Mouse (Mus musculus) granulocyte monocyte progenitor cell, adult 5-6 weeks (primary cell): ENCODE results near the gene Nop53. TPM values are rescaled to one million over a fixed set of nuclear protein-coding genes. Genes with fewer than 3 reads are reported as not detected.

Experiments used
- ATAC-seq: replicated peaks from 2 replicates; pipeline ENCODE4 v1.8.0; 2016; ENCODE audit warnings: mild to moderate bottlenecking, moderate TSS enrichment, inconsistent platforms; ENCODE audit not compliant: poor library complexity, severe bottlenecking
- total RNA-seq, 2 experiments: library from RNA; stranded (forward) in 1 of 2; stranded (reverse) in 1 of 2; fragments of 200-712, 200-1000 nt in 1 of 2; fragments of >200 nt in 1 of 2; fragmentation: Nextera tagmentation in 1 of 2; gene quantifications; 2 replicates each; pipeline ENCODE4 v1.2.3; 2014 to 2017

Gene Nop53
- total RNA-seq, 2 experiments from 2014 or later = 70.6 to 186 TPM

DNA sequence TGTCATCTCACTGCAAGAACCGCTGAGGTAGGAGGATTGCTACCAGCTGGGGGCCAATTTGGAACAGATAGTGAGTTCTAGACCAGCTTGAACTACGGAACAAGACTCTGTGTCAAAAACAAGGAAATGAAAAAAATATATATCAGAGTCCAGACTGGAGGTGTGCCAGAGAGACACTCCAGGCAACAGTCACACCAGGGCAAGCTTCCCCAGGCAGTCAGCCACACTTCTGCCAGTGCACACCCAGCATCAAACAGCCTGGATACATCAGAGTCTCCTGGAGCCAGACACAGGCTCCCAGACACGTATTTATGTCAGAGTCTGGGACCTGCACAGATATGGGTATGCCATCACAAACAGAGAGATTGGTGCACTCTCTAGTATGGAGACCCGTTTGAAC lies 15.4 kb upstream of the Nop53 start:
- no peak for ATAC-seq

DNA sequence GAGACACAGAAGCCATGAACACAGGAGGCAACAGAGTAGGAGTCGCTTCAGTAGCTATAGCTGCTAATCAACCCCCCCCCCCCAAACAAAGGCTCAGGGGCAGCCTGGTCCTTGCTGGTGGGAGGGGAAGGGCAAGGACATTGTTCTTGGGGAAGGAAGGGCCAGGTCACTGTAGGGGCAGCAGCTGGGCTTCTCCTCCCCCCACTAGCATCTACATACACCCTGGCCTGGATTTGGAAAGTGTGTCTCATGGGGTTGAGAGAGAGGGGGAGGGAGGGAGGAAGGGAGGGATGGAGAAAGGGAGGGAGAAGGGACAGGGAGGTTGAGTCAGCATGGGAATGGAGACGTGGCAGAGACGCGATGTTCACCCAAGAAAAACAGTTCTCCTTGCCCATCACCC lies 14.8 kb upstream of the Nop53 start:
- ATAC-seq = no peak

DNA sequence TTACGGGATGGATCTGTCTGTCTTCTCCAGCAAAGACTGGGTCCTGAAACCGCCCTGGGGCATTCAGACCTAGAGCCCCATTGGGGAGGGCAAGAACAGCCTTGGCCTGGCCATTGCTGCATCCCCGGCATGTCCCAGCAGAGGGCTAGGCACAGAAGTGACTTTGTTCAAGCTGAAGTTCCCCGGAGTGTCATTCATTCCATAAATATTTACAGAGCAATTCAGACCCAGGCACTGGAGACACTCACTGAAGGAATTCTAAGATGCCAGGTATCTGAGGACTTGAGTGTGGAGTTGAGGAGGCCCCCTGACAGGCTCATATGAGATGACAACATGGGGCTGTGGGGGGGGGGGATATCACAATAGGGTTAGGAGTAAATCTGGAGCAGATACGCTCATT lies 10.3 kb upstream of the Nop53 start:
- no peak for ATAC-seq

DNA sequence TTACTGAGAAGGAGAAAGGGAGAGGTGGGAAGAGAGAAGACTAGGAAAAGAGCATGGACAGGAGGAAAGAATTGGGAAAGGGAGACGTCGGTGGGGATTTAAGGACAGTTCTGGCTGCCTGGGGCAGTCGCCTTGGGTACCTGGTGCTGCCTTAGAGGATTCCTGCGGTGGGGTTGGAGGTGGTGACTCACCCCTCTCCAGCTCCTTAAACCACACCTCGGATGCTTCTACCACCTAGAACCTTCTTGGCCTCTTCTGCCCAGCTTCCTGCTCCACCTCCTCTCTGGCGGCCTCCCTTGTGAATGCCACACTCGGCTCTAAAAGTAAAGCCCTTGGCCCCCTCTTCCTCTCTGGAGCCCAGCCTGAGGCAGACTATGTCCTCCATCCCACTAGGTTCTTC lies 9.6 kb upstream of the Nop53 start:
- peak; percentile 28 for ATAC-seq

DNA sequence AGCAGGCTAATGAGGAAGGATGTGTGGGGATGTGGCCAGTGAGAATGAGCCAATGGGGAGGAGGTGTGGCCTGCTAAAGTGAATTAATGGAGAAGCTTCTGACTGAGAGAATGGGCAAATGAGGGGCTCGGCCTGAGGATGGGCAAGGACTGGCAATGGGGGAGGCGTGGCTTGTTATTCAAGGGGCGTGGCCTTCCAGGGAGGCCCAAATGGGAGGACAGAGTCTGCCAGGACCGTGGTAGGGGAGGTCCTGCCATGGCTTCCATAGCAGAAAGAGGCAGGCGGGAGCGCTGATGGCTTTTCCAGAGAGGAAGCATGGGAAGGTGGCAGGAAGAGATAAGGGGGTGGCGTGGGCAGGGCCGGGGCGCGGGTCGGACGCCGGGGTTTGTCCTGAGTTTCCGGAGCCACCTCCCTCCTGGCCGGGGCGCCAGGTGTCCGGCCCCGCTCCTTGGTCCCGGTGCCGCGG lies 9.1 kb upstream of the Nop53 start:
- ATAC-seq = peak; percentile 78

DNA sequence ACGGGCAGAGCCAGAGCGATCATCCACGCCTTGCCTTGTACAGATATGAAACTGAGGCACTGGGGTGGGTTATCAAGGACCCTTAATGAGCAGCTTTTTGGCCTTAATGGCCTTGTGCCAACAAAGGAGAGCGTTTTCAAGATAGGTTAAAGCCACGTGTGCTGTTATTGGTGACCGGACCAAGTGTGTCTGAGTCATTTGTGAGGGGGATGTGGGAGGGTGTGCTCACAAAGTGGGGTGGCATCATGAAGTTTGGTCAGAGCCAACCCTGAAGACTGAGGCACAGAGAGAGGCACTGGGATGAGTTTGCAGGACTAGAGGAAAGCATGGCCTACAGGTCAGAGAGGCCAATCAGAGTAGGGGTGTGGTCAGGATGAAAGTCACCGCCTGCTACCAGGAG lies 8.6 kb upstream of the Nop53 start:
- ATAC-seq = peak; percentile 10; the same call in 1 of the 2 replicates

DNA sequence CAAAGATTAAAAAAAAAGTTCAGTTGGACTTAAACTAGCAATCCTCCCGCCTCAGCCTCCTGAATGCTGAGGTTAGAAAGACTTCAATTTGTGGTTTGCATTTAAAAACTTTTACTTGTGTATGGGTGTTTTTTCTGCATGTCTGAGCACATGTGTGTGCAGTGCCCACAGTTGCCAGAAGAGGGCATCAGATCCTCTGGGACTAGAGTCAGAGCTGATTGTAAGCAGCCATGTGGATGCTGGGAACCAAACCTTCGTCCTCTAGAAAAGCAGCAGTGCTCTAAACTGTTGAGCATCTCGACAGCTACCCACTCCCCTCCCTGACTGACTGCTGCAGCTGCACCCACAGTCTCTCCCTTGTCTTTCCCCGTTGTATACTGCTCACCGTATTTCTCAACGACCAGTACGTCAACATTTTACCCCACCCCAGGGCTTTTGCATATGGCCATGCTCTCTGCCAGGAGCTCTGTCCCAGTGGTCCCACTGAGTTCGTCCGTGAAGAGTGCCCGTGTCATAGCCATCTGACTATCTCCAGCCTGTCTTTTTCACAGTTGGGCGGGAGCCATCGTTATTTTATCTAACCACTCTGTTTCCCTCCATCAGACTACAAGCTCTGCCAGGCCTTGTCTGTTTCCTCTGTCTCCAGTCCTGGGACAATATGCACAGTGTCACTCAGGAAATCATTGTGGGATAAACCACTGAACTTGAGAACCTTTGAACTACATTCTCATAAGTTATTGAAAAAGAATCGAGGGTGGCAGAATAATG lies 7.6 kb upstream of the Nop53 start:
- ATAC-seq = no peak

DNA sequence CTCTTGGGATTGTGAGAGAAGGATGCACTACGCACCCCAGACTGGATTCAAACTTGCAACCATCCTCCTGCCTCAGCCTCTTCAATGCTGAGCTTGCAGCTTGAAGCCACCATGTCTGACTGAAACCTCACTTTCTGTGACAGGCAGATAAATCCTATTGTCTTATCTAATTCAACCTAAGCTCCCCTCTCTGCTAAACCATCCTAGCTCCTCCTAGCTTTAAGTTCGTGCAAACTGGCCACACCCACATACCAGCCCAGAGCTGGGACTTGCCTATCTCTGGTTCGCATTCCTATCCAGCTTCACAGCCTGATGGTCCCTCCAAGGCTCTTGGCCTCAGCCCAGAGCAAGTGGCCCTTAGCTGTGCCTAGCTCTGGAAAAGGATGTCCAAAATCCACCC lies 6.5 kb upstream of the Nop53 start:
- no peak for ATAC-seq

DNA sequence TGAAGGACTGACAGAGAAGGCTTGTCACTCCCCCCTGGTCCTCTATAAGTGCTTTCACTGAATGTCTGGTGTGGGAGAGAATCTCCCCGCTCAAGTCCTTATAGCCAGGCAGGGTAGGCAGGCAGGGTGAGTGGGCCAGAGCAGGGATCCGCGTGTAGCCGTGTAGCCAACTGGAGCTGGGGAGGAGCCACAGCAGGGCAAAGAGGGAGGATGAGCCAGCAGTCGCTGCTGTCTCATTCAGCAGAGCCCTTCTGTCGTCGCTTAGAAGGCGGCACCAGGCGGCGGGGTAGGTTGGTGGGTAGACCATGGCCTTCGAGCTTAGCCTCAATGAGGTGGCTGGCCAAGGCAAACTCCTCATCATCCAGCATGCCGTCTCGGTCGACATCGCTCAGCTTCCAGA lies 4.1 kb upstream of the Nop53 start:
- no peak for ATAC-seq

DNA sequence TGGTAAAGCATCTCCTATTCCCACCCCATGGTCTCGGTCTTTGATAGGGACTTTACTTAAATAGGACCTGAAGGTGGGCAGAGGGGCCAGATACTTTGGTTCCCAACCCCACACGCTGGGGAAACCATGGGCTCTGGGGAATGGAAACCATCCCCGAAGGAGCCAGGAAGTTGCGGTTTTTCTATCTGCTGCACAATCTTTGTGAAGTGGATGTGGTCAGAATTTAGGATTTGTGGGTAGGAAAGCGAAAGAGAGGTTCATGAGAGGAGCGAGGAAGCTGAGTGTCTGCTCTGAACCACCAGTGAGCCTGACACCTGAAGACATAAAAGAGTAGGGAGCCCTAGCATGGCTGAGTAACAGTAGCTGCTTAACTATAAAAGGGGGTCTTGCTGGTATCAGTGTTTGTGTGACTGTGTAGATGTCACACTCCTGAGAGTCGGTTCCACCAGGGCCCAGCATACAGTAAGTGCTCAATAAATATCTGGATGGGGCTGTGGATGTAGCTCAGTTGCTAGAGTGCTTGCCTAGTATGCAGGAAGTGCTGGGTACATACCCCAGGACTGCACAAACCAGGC lies 3.4 kb upstream of the Nop53 start:
- ATAC-seq = peak; percentile 45

DNA sequence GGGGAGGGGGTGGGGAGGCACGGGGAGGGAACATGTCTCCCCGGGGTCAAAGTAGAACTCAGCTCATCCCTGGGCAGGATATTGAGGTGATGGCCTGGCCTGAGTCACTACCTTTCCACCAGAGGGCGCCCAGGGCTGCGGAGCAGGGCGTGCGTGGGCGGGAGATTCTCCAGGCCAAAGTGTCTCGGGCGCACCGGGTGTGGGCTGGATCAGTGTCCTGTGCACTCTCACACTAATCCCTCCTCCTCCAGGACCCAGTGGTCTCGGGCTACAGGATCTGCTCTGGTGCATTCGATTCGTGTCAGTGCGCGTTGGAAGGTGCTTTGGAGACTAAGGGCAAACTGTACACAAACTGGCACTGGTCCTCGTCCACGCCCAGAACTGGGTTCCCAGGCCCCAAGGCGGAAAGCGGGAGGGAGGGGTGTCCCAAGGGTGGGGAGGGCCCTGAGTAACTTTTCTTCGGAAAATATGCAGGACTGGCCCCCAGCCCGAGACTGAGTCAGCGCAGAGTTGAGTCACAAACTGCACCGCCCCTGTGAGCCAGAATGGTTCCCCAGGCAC lies 2.6 kb upstream of the Nop53 start:
- ATAC-seq = peak; percentile 60

DNA sequence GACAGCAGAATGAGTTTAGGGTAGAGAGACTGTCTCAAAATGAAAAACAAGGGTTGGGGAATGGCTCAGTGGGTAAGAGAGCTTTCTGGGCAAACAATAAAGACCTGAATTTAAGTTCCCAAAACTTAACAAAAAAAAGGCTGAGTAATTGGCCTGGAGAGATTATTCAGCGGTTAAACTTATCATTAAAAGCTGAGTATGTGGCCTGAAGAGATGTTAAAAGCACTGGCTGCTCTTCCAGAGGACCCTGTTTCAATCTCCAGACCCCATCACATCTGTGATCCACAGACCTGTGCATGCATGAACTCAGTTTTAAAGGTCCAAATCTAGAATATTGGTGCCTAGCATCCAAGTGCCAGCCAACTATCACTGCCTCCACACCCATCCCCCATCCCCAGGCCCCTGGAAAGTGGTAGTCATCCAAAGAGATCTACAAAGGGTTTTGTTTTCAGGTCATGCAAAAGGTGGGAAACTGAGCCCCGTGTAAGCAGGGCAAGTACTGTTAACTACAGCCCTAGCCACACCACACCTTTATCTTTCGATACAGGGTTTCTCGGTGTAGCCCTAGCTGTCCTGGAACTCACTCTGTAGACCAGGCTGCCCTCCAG lies 1.9 kb upstream of the Nop53 start:
- no peak for ATAC-seq

DNA sequence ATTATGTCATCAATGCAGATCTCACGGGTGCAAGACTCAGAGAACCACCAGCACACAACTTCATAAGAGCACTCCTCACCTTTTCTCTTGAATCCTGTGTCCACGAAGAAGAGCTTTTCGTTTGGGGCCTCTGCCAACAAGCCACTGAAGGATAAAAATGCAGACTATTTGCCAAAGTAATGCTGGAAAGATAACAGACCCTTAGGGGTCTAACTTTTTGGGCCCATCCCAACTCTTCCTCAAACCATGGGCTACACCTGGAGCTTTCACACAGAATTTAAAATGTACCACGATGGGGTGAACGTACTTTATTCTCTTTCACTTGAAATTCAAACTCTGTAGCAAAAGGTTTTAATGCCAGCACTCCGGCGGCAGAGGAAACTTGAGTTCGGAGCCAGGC lies 663 bp downstream of the Nop53 start:
- ATAC-seq = no peak

DNA sequence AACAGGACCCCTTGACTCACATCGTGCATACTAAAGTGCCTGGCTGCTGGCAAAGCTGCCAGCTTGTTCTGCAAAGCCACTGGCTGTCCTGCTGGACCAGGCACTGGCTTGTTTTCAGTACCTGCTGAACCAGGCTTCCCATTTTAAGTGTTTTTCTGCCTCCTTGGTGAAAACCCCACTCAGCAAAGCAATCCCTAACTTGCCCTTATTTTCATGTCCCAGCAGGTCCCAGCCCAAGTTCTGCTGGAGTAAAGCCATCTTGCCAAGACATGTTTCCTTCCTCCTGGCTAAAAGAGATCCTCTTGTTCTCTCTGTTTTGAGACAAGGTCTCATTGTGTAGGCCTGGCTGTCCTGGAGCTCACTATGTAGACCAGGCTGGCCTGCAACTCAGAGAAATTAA lies 1.6 kb downstream of the Nop53 start:
- no peak for ATAC-seq

DNA sequence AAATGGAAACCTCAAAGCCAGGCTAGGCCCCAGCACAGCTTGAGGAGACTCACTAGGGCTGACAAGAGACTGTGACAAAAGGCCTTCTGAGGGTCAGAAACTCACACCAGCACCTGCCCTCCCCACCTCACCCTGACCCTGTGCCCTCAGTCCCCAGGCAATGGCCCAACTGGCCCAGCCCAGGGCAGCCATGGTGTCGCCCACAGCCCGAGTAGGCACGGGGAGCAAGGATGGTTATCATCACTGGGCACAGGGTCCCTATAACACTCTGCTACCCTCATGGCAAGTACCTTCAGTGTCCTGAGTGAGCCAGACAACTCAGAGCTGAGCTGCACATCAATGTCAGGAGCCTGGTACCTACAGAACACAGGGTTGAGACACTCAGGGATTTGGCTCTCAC lies 7.3 kb downstream of the Nop53 start:
- ATAC-seq = no peak

DNA sequence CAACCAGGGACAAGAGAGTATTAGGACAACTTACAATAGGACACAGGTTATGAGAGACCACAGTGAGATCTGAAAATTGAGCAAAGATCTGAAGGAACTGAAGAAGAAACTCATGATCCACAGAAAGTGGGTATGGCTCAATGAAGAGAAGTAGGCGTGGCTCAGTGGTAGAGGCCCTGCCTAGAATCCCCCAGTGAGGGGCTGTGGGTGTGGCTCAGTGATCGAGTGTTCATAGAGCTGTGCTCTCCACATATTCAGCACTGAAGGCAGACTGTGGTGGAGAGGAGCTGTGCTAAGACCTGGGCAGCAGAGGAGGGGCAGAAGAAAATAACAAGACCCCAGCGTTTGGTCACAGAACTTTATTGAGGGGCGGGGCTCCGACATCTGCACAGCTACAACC lies 8.4 kb downstream of the Nop53 start:
- no peak for ATAC-seq

DNA sequence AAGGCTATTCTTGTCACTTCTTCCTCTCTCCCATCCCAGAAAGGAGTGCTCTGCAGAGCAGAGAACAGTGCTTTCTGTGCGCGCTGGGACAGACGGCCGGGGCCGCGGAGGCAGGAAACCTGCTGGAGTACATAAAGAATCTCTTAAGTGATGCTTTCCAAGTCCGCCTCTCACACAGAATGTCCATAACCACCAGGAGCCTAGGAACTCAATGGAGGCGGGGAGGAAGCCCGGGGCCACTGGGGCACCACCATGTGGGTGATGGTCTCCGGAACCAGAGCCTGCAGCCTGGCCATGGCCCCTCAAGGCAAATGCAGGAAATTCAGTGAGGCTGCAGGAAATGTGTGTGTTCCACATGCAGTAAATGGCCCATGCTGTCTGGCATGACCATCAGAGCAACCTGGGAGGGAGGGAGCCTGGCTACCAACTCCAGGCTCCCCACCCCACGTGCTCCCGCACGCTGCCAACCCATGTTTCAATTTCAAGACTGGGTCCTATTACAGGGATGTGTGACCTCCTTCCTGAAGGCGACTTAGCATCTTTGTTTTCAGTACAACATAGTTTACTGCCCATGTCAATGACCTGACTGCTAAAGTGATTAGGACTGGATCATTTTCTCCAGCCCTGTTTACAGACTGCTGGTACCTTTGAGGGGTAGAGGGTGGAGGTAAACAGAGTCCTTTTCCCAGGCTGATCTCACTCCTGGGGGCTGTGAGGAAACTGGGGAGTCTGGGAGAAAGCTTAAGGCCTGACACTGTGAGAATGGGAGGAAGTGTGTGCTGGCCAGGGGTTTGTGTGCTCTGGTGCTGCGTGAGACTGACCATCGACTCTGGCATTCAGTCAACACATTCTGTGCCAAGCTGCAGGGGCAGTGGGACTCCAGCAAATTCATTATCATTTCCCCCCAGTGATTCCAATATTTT lies 12.2 kb downstream of the Nop53 start:
- ATAC-seq = no peak; the same call in 1 of the 2 replicates

DNA sequence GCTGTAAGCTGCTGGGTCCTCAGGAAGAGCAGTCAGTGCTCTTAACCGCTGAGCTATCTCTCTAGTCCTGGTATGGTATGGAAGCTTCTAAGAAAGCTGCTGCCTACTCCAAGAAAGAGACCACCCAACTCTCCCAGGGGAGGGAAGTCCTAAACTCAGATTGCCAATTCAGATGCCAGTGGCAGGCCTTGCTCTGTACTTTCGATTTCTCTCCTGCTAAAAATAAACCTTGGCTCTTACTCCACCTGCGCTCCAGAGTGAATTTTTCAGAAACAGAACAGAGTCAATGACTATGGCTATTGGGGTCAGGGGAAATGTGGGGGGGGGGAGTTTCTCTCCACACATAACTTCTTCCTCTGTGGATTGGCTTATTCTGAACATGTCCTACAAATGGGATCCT lies 14.2 kb downstream of the Nop53 start:
- no peak for ATAC-seq

DNA sequence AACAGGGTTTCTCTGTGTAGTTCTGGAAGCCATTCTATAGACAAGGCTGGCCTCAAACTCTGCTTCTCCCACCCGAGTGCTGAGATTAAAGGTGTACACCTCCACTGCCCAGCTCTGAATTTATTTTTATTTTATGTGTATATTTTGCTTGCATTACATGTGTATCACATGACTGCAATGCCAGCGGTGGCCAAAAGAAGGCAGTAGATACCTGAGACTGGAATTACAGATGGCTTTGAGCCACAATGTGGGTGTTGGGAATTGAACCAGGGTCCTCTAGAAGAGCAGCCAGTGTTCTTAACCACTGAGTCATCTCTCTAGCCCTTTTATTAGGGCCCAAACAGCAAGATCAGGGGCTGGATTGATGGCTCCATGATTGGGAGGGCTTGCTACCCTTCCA lies 15.3 kb downstream of the Nop53 start:
- no peak for ATAC-seq

DNA sequence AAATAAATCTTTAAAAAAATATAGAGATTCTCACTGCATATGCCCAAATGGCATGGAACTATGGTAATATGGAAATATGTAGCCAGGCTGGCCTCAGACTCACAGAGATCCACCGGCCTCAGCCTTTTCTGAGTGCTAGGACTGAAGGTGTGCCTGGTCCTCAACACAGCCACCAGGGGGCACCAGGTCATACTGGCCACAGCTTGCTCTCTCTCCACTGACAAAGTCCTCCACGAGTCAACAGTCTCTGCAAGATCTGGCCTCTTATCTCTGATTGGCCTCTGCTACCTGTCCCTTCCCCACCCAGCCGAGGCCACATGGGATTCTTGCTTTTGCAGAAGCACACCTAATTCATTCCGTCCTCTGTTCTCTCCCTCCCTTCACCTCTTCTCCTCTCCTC lies 16.0 kb downstream of the Nop53 start:
- peak; percentile 92 for ATAC-seq
